Mouse (Mus musculus) spleen, adult 2 months (tissue): ENCODE results near the gene Lrrc8c. TPM values are rescaled to one million over a fixed set of nuclear protein-coding genes. Genes with fewer than 3 reads are reported as not detected.
A peak's percentile ranks its signal among the peaks of the same experiment; 100 is the strongest.

Experiments
- DNase-seq, 2 experiments: peaks; one replicate each; pipeline versions ENCODE4 v3.0.0 to v3.0.0-alpha.2; 2012 to 2021; ENCODE audit warnings: low spot score in 2 of 2, low read depth in 1 of 2
- H3K27ac ChIP-seq: fragments of 200-500 bp; 2 replicates; pipeline ENCODE4 v1.5.1; 2012; ENCODE audit warnings: low read length, inconsistent platforms; ENCODE audit not compliant: insufficient read depth
- H3K27me3 ChIP-seq: fragments of 200-500 bp; 2 replicates; pipeline ENCODE4 v1.6.1; 2012; ENCODE audit warnings: mild to moderate bottlenecking, moderate library complexity, low read length, inconsistent platforms; ENCODE audit not compliant: control insufficient read depth, insufficient read depth
- H3K36me3 ChIP-seq: fragments of 200-500 bp; 2 replicates; pipeline ENCODE4 v1.6.1; 2012; ENCODE audit warnings: mild to moderate bottlenecking, low read length, inconsistent platforms; ENCODE audit not compliant: control insufficient read depth, insufficient read depth
- H3K4me1 ChIP-seq: fragments of 200-500 bp; 2 replicates; pipeline ENCODE4 v1.6.1; 2011; ENCODE audit warnings: inconsistent platforms; ENCODE audit not compliant: control insufficient read depth, insufficient read depth, insufficient read length
- H3K4me3 ChIP-seq: fragments of 200-500 bp; 2 replicates; pipeline ENCODE4 v1.5.1; 2011; ENCODE audit warnings: mild to moderate bottlenecking, inconsistent platforms; ENCODE audit not compliant: insufficient read depth, insufficient read length; ENCODE audit errors: extremely low read depth
- CTCF ChIP-seq: fragments of 200-500 bp; IDR thresholded peaks from 2 replicates; pipeline ENCODE4 v1.5.1; 2011; ENCODE audit warnings: mild to moderate bottlenecking, inconsistent platforms; ENCODE audit not compliant: insufficient read depth, insufficient read length, insufficient replicate concordance; ENCODE audit errors: extremely low read depth
- POLR2A ChIP-seq: fragments of 200-500 bp; IDR thresholded peaks from 2 replicates; pipeline ENCODE4 v1.6.1; 2011; ENCODE audit warnings: low read depth, low read length, inconsistent platforms
- WGBS: fragments of 180-500 bp; shearing (Covaris S2); methylation state at CpG from one replicate; pipeline ENCODE4 v1.1.7; 2018; 5-methylcytosine and 5-hydroxymethylcytosine counted together
- polyA plus RNA-seq: library from polyadenylated mRNA; depleted of rRNA; stranded (reverse); fragments of >200 nt; gene quantifications from 2 replicates; pipeline ENCODE4 v1.2.3, GENCODE M21; 2012

Gene Lrrc8c
- polyA plus RNA-seq, 1 experiment = 33.9 TPM

GRCm38 (mm10) chr5:105530576-105530975 lies 11.4 kb downstream of the Lrrc8c start:
- TF ChIP-seq CTCF (no peak), POLR2A (no peak)
- 84% methylated on average over 6 of the region's 6 CpGs for WGBS
- peaks cover 5% of the 10 kb centered on the region for H3K4me1 ChIP-seq
- H3K27me3 ChIP-seq = no peaks in the 10 kb centered on the region
- H3K36me3 ChIP-seq = peaks cover 5% of the 10 kb centered on the region; the same call in 1 of the 2 replicates
- DNase-seq = no peak
- H3K4me3 ChIP-seq = no peak overlapping the region
- no peak overlapping the region for H3K27ac ChIP-seq

- 96% methylated on average over 3 of the region's 3 CpGs for WGBS
- H3K4me3 ChIP-seq = no peak overlapping the region
- H3K36me3 ChIP-seq = peaks cover 1% of the 10 kb centered on the region; the same call in 1 of the 2 replicates
- DNase-seq = no peak
- H3K27ac ChIP-seq = no peak overlapping the region
- H3K4me1 ChIP-seq = peaks cover 5% of the 10 kb centered on the region
- H3K27me3 ChIP-seq = no peaks in the 10 kb centered on the region
- TF ChIP-seq POLR2A (no peak), CTCF (no peak)
These were observed 16.0 kb downstream of the Lrrc8c start for GRCm38 (mm10) chr5:105535186-105535585.

- Histone ChIP-seq H3K4me3 (no peak overlapping the region), H3K36me3 (peaks cover 1% of the 10 kb centered on the region; the same call in 1 of the 2 replicates), H3K27me3 (no peaks in the 10 kb centered on the region), H3K4me1 (peaks cover 6% of the 10 kb centered on the region), H3K27ac (no peak overlapping the region)
- WGBS = 96% methylated on average over 2 of the region's 2 CpGs
- DNase-seq = no peak
- TF ChIP-seq CTCF (no peak), POLR2A (no peak)
These were observed 17.0 kb downstream of the Lrrc8c start for GRCm38 (mm10) chr5:105536172-105536571.

GRCm38 (mm10) chr5:105537101-105537723 lies 18.0 kb downstream of the Lrrc8c start:
- TF ChIP-seq CTCF (no peak), POLR2A (no peak)
- 97% methylated on average over 11 of the region's 11 CpGs for WGBS
- peaks cover 1% of the 10 kb centered on the region; the same call in 1 of the 2 replicates for H3K36me3 ChIP-seq

GRCm38 (mm10) chr5:105541051-105541450 lies 21.9 kb downstream of the Lrrc8c start:
- Histone ChIP-seq H3K27me3 (no peaks in the 10 kb centered on the region), H3K36me3 (peaks cover 5% of the 10 kb centered on the region), H3K27ac (no peak overlapping the region), H3K4me3 (no peak overlapping the region), H3K4me1 (peaks cover 8% of the 10 kb centered on the region)
- peak in 1 of 2 experiments; percentile 61 for DNase-seq
- TF ChIP-seq CTCF (no peak), POLR2A (no peak)
- WGBS = 38% methylated on average over 7 of the region's 7 CpGs

More at GRCm38 (mm10) chr5:105537101-105537723, 18.0 kb downstream of the Lrrc8c start:
- Histone ChIP-seq H3K27ac (no peak overlapping the region), H3K4me1 (peaks cover 8% of the 10 kb centered on the region), H3K27me3 (no peaks in the 10 kb centered on the region), H3K4me3 (no peak overlapping the region)
- no peak for DNase-seq

GRCm38 (mm10) chr5:105545126-105545525 lies 25.9 kb downstream of the Lrrc8c start:
- TF ChIP-seq POLR2A = no peak
- TF ChIP-seq CTCF = no peak
- WGBS = 82% methylated on average over 3 of the region's 3 CpGs
- H3K4me1 ChIP-seq = peaks cover 8% of the 10 kb centered on the region
- no peak overlapping the region for H3K4me3 ChIP-seq
- H3K36me3 ChIP-seq = peaks cover 5% of the 10 kb centered on the region
- no peaks in the 10 kb centered on the region for H3K27me3 ChIP-seq
- no peak for DNase-seq
- no peak overlapping the region for H3K27ac ChIP-seq

- Histone ChIP-seq H3K27me3 (no peaks in the 10 kb centered on the region), H3K27ac (no peak overlapping the region), H3K4me1 (no peaks in the 10 kb centered on the region), H3K4me3 (no peak overlapping the region), H3K36me3 (peaks cover 5% of the 10 kb centered on the region)
- no peak for DNase-seq
- 98% methylated on average over 4 of the region's 4 CpGs for WGBS
- no peak for TF ChIP-seq POLR2A
These were observed 27.9 kb downstream of the Lrrc8c start for GRCm38 (mm10) chr5:105547115-105547514.
